Mouse (Mus musculus): ENCODE results near the gene Nob1. TPM values are rescaled to one million over a fixed set of nuclear protein-coding genes. Genes with fewer than 3 reads are reported as not detected.

Nob1 gene
- polyA plus RNA-seq (2015; fragmentation: Nextera tagmentation; extraction: Ambion mirVana) = 68.0 and 70.0 TPM in 2 replicates

GRCm38 (mm10) chr8:107424597-107425229, at the start of gene Nob1:
TSS of gene Nob1 (minus strand) at chr8:107425051.
- WGBS = under 1% methylated on average over 50 of the region's 50 CpGs
- Histone ChIP-seq H3K9me3 (no peaks in the 10 kb centered on the region), H3K27me3 (replicated peaks) (no peaks in the 10 kb centered on the region), H3K27ac (peak within 1 kb of the TSS; percentile 72), H3K4me2 (peak within 1 kb of the TSS; percentile 82), H3K4me3 (peak within 1 kb of the TSS; percentile 82), H3K9ac (peak within 1 kb of the TSS; percentile 82), H3K36me3 (replicated peaks) (peaks cover 10% of the 10 kb centered on the region; the same call in 1 of the 2 replicates), H3K4me1 (peaks cover 22% of the 10 kb centered on the region)
- peak; percentile 99 for ATAC-seq (replicated peaks)

- Histone ChIP-seq H3K27me3 (replicated peaks) (no peaks in the 10 kb centered on the region), H3K27ac (no peak overlapping the region), H3K36me3 (replicated peaks) (peaks cover 9% of the 10 kb centered on the region; the same call in 1 of the 2 replicates), H3K4me2 (no peak overlapping the region), H3K9me3 (no peaks in the 10 kb centered on the region), H3K4me3 (no peak overlapping the region), H3K9ac (no peak overlapping the region), H3K4me1 (no peaks in the 10 kb centered on the region)
- ATAC-seq (replicated peaks) = no peak
- WGBS = 93% methylated on average over 4 of the region's 4 CpGs
These were observed 48.5 kb upstream of the Nob1 start for GRCm38 (mm10) chr8:107473369-107473768.

- Histone ChIP-seq H3K4me1 (no peaks in the 10 kb centered on the region), H3K9me3 (no peaks in the 10 kb centered on the region), H3K4me2 (no peak overlapping the region), H3K9ac (no peak overlapping the region), H3K27ac (no peak overlapping the region), H3K27me3 (replicated peaks) (no peaks in the 10 kb centered on the region), H3K36me3 (replicated peaks) (peaks cover 10% of the 10 kb centered on the region; the same call in 1 of the 2 replicates), H3K4me3 (no peak overlapping the region)
- no peak for ATAC-seq (replicated peaks)
- WGBS = 75% methylated on average over 10 of the region's 10 CpGs
These were observed 47.7 kb upstream of the Nob1 start for GRCm38 (mm10) chr8:107472403-107473100.

- no peaks in the 10 kb centered on the region for H3K4me1 ChIP-seq
- no peak overlapping the region for H3K27ac ChIP-seq
- no peaks in the 10 kb centered on the region for H3K9me3 ChIP-seq
- H3K27me3 ChIP-seq (replicated peaks) = no peaks in the 10 kb centered on the region
- no peak overlapping the region for H3K4me3 ChIP-seq
- ATAC-seq (replicated peaks) = no peak
- 77% methylated on average over 5 of the region's 5 CpGs for WGBS
- H3K4me2 ChIP-seq = no peak overlapping the region
- H3K9ac ChIP-seq = no peak overlapping the region
- peaks cover 15% of the 10 kb centered on the region; the same call in 1 of the 2 replicates for H3K36me3 ChIP-seq (replicated peaks)
These were observed 45.5 kb upstream of the Nob1 start for GRCm38 (mm10) chr8:107470302-107470701.

- WGBS = 70% methylated on average over 8 of the region's 8 CpGs
- H3K4me2 ChIP-seq = no peak overlapping the region
- H3K4me3 ChIP-seq = no peak overlapping the region
- no peaks in the 10 kb centered on the region for H3K4me1 ChIP-seq
- ATAC-seq (replicated peaks) = no peak
- H3K9ac ChIP-seq = no peak overlapping the region
- no peak overlapping the region for H3K27ac ChIP-seq
- peaks cover 15% of the 10 kb centered on the region; the same call in 1 of the 2 replicates for H3K36me3 ChIP-seq (replicated peaks)
- no peaks in the 10 kb centered on the region for H3K27me3 ChIP-seq (replicated peaks)
- no peaks in the 10 kb centered on the region for H3K9me3 ChIP-seq
These were observed 44.0 kb upstream of the Nob1 start for GRCm38 (mm10) chr8:107468811-107469302.

- H3K27me3 ChIP-seq (replicated peaks) = no peaks in the 10 kb centered on the region
- no peak for ATAC-seq (replicated peaks)
- no peaks in the 10 kb centered on the region for H3K4me1 ChIP-seq
- H3K36me3 ChIP-seq (replicated peaks) = peaks cover 17% of the 10 kb centered on the region
- H3K9me3 ChIP-seq = no peaks in the 10 kb centered on the region
- 91% methylated on average over 5 of the region's 5 CpGs for WGBS
- H3K27ac ChIP-seq = no peak overlapping the region
- H3K9ac ChIP-seq = no peak overlapping the region
- H3K4me2 ChIP-seq = no peak overlapping the region
- no peak overlapping the region for H3K4me3 ChIP-seq
These were observed 41.8 kb upstream of the Nob1 start for GRCm38 (mm10) chr8:107466642-107467041.

- Histone ChIP-seq H3K9ac (no peak overlapping the region), H3K36me3 (replicated peaks) (peaks cover 27% of the 10 kb centered on the region), H3K9me3 (no peaks in the 10 kb centered on the region), H3K4me2 (no peak overlapping the region), H3K27me3 (replicated peaks) (no peaks in the 10 kb centered on the region), H3K27ac (no peak overlapping the region), H3K4me3 (no peak overlapping the region), H3K4me1 (no peaks in the 10 kb centered on the region)
- no peak for ATAC-seq (replicated peaks)
- WGBS = 75% methylated on average over 3 of the region's 3 CpGs
These were observed 40.6 kb upstream of the Nob1 start for GRCm38 (mm10) chr8:107465332-107465990.

- no peak overlapping the region for H3K9ac ChIP-seq
- H3K4me1 ChIP-seq = no peaks in the 10 kb centered on the region
- no peaks in the 10 kb centered on the region for H3K27me3 ChIP-seq (replicated peaks)
- no peak overlapping the region for H3K27ac ChIP-seq
- no peak overlapping the region for H3K4me3 ChIP-seq
- H3K9me3 ChIP-seq = no peaks in the 10 kb centered on the region
- H3K36me3 ChIP-seq (replicated peaks) = peaks cover 35% of the 10 kb centered on the region
- 95% methylated on average over 5 of the region's 5 CpGs for WGBS
- H3K4me2 ChIP-seq = no peak overlapping the region
- no peak for ATAC-seq (replicated peaks)
These were observed 37.6 kb upstream of the Nob1 start for GRCm38 (mm10) chr8:107462423-107462822.

GRCm38 (mm10) chr8:107458281-107458680, 33.4 kb upstream of the Nob1 start:
- Histone ChIP-seq H3K9me3 (no peaks in the 10 kb centered on the region), H3K27ac (no peak overlapping the region), H3K4me1 (no peaks in the 10 kb centered on the region), H3K36me3 (replicated peaks) (peaks cover 30% of the 10 kb centered on the region), H3K4me3 (no peak overlapping the region), H3K27me3 (replicated peaks) (no peaks in the 10 kb centered on the region), H3K4me2 (no peak overlapping the region), H3K9ac (no peak overlapping the region)
- 90% methylated on average over 6 of the region's 6 CpGs for WGBS
- no peak for ATAC-seq (replicated peaks)

GRCm38 (mm10) chr8:107457725-107458124, 32.9 kb upstream of the Nob1 start:
- WGBS = 86% methylated on average over 4 of the region's 4 CpGs
- Histone ChIP-seq H3K4me3 (no peak overlapping the region), H3K4me1 (no peaks in the 10 kb centered on the region)

GRCm38 (mm10) chr8:107455268-107455667, 30.4 kb upstream of the Nob1 start:
- H3K27me3 ChIP-seq (replicated peaks) = no peaks in the 10 kb centered on the region
- H3K27ac ChIP-seq = no peak overlapping the region
- H3K4me2 ChIP-seq = no peak overlapping the region
- H3K4me3 ChIP-seq = no peak overlapping the region
- H3K9ac ChIP-seq = no peak overlapping the region
- H3K4me1 ChIP-seq = no peaks in the 10 kb centered on the region
- H3K36me3 ChIP-seq (replicated peaks) = peaks cover 15% of the 10 kb centered on the region
- H3K9me3 ChIP-seq = no peaks in the 10 kb centered on the region
- 15% methylated on average over 3 of the region's 3 CpGs for WGBS
- ATAC-seq (replicated peaks) = no peak

More at GRCm38 (mm10) chr8:107457725-107458124, 32.9 kb upstream of the Nob1 start:
- ATAC-seq (replicated peaks) = no peak
- Histone ChIP-seq H3K9ac (no peak overlapping the region), H3K9me3 (no peaks in the 10 kb centered on the region), H3K4me2 (no peak overlapping the region), H3K36me3 (replicated peaks) (peaks cover 28% of the 10 kb centered on the region), H3K27ac (no peak overlapping the region), H3K27me3 (replicated peaks) (no peaks in the 10 kb centered on the region)

- Histone ChIP-seq H3K9ac (no peak overlapping the region), H3K4me3 (no peak overlapping the region), H3K9me3 (no peaks in the 10 kb centered on the region), H3K4me2 (no peak overlapping the region), H3K36me3 (replicated peaks) (peaks cover 7% of the 10 kb centered on the region; the same call in 1 of the 2 replicates), H3K27me3 (replicated peaks) (no peaks in the 10 kb centered on the region), H3K4me1 (no peaks in the 10 kb centered on the region), H3K27ac (no peak overlapping the region)
- ATAC-seq (replicated peaks) = no peak
- WGBS = 97% methylated on average over 11 of the region's 11 CpGs
These were observed 28.5 kb upstream of the Nob1 start for GRCm38 (mm10) chr8:107453386-107453785.

Measured in midbrain, embryonic 15.5 days (tissue).